Mouse (Mus musculus) large intestine, adult 2 months (tissue): ENCODE data around the gene 4930452B06Rik. TPM values are rescaled to one million over a fixed set of nuclear protein-coding genes. Genes with fewer than 3 reads are reported as not detected.

Experiments used
- DNase-seq: peaks from one replicate; pipeline ENCODE4 v3.0.0-alpha.2; 2012; ENCODE audit warnings: low read depth, low spot score
- WGBS: fragments of 180-500 bp; shearing (Covaris S2); methylation state at CpG from one replicate; pipeline ENCODE4 v1.1.7; 2018; 5-methylcytosine and 5-hydroxymethylcytosine counted together
- polyA plus RNA-seq: library from polyadenylated mRNA; depleted of rRNA; stranded (reverse); fragments of >200 nt; gene quantifications from 2 replicates; pipeline ENCODE4 v1.2.3, GENCODE M21; 2012

The 4930452B06Rik gene
- polyA plus RNA-seq, 1 experiment: 0.09 TPM

GRCm38 (mm10) chr14:8462321-8462909 lies 203.6 kb downstream of the 4930452B06Rik start:
- DNase-seq: no peak
- WGBS: 69% methylated on average over 6 of the region's 6 CpGs

- peak; percentile 29 for DNase-seq
Measured at GRCm38 (mm10) chr14:8460226-8461129, 205.6 kb downstream of the 4930452B06Rik start.

GRCm38 (mm10) chr14:8459759-8460158 lies 206.3 kb downstream of the 4930452B06Rik start:
- whole genome bisulfite sequencing: 74% methylated on average over 4 of the region's 4 CpGs
- no peak for DNase-seq

More at GRCm38 (mm10) chr14:8460226-8461129, 205.6 kb downstream of the 4930452B06Rik start:
- 39% methylated on average over 19 of the region's 19 CpGs for WGBS

- DNase-seq: no peak
- 85% methylated on average over 4 of the region's 4 CpGs for WGBS
Measured at GRCm38 (mm10) chr14:8451117-8451516, 214.9 kb downstream of the 4930452B06Rik start.

GRCm38 (mm10) chr14:8450342-8450741 lies 215.7 kb downstream of the 4930452B06Rik start:
- 94% methylated on average over 6 of the region's 6 CpGs for WGBS
- DNase-seq: no peak

- no peak for DNase-seq
Measured at GRCm38 (mm10) chr14:8449299-8449698, 216.7 kb downstream of the 4930452B06Rik start.

- DNase-seq: no peak
- WGBS: 69% methylated on average over 1 of the region's 1 CpGs
Measured at GRCm38 (mm10) chr14:8447352-8447751, 218.7 kb downstream of the 4930452B06Rik start.

GRCm38 (mm10) chr14:8444363-8444762 lies 221.7 kb downstream of the 4930452B06Rik start:
- no peak for DNase-seq
- WGBS: 59% methylated on average over 2 of the region's 2 CpGs

GRCm38 (mm10) chr14:8442691-8443090 lies 223.3 kb downstream of the 4930452B06Rik start:
- WGBS: 86% methylated on average over 3 of the region's 3 CpGs
- DNase-seq: no peak

- WGBS: 68% methylated on average over 3 of the region's 3 CpGs
- no peak for DNase-seq
Measured at GRCm38 (mm10) chr14:8441623-8442022, 224.4 kb downstream of the 4930452B06Rik start.

GRCm38 (mm10) chr14:8430611-8431230 lies 235.3 kb downstream of the 4930452B06Rik start:
- 24% methylated on average over 6 of the region's 6 CpGs for WGBS
- peak; percentile 95 for DNase-seq

- 80% methylated on average over 2 of the region's 2 CpGs for WGBS
- DNase-seq: no peak
Measured at GRCm38 (mm10) chr14:8429767-8430166, 236.3 kb downstream of the 4930452B06Rik start.

GRCm38 (mm10) chr14:8422833-8423232 lies 243.2 kb downstream of the 4930452B06Rik start:
- DNase-seq: no peak
- 92% methylated on average over 3 of the region's 3 CpGs for WGBS

GRCm38 (mm10) chr14:8421199-8421787 lies 244.7 kb downstream of the 4930452B06Rik start:
- WGBS: 41% methylated on average over 10 of the region's 10 CpGs
- DNase-seq: no peak

- DNase-seq: no peak
- 64% methylated on average over 3 of the region's 3 CpGs for WGBS
Measured at GRCm38 (mm10) chr14:8418610-8419009, 247.4 kb downstream of the 4930452B06Rik start.

- WGBS: 81% methylated on average over 6 of the region's 6 CpGs
- no peak for DNase-seq
Measured at GRCm38 (mm10) chr14:8405946-8406345, 260.1 kb downstream of the 4930452B06Rik start.

GRCm38 (mm10) chr14:8403310-8403709 lies 262.7 kb downstream of the 4930452B06Rik start:
- 96% methylated on average over 3 of the region's 3 CpGs for WGBS
- no peak for DNase-seq

GRCm38 (mm10) chr14:8398507-8398906 lies 267.5 kb downstream of the 4930452B06Rik start:
- DNase-seq: no peak

GRCm38 (mm10) chr14:8395690-8396287 lies 270.3 kb downstream of the 4930452B06Rik start:
- 72% methylated on average over 7 of the region's 7 CpGs for WGBS
- DNase-seq: no peak
